Comparison of ENCODE assay signal across 9 mouse cellular contexts in the genomic region with DNA sequence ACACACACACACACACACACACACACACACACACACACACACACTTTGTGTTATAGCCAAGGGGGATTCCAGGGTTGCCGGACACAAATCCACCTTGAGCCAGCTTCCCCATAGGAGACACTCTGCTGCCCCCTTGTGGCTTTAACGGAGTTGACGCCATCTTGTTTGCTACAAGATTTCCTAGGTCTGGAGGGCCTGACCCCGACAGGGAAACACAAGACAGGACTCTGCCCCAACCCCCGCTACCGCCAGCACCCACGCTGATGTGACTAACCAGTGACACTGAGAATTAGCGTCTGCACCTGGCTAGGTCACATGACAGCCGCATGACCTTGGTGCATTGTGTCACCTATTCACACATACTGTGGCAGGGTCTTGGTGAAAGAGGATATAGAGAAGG. TPM values are rescaled to one million over a fixed set of nuclear protein-coding genes. Genes with fewer than 3 reads are reported as not detected.
DNase-seq lines count a peak whose midpoint lies in the region; ATAC-seq and TF ChIP-seq lines count a peak whose summit lies in the region.
"Had no signal": no experiment of that assay in that cellular context is flagged by ENCODE, and none has a peak within 500 bp of the region (broad histone marks: within the 10 kb centered on the region; RNA-seq: fewer than 3 reads in every experiment).

No protein-coding gene starts in this region.

- no peak for ATAC-seq in kidney, embryonic 15.5 days (replicated peaks; ENCODE audit: low FRiP score)
- peak; percentile 39; the same call in 1 of the 2 replicates for ATAC-seq in hindbrain, embryonic 12.5 days (ENCODE audit: low FRiP score)
- no peak for ATAC-seq in limb, embryonic 14.5 days (ENCODE audit: low FRiP score, low read depth)
- no peak for ATAC-seq in megakaryocyte-erythroid progenitor cell, adult 5-6 weeks (replicated peaks; ENCODE audit: low FRiP score, low TSS enrichment, poor library complexity, severe bottlenecking)

- H3K27me3 ChIP-seq in kidney, embryonic 15.5 days, result peaks cover 35% of the 10 kb centered on the region
- H3K27me3 ChIP-seq in MEL (ENCODE audit: control insufficient read depth in 1 of 2, insufficient read depth in 2 of 2, low read length in 2 of 2), result no peaks in the 10 kb centered on the region
- peaks cover 31% of the 10 kb centered on the region for H3K27me3 ChIP-seq in hindbrain, embryonic 12.5 days
- peaks cover 5% of the 10 kb centered on the region for H3K27me3 ChIP-seq in limb, embryonic 14.5 days (ENCODE audit: control insufficient read depth, insufficient read depth, low read length)

- H3K27ac ChIP-seq in kidney, embryonic 15.5 days, result no peak overlapping the region
- H3K27ac ChIP-seq in MEL (ENCODE audit: control insufficient read depth, low read depth, low read length), result no peak overlapping the region
- H3K27ac ChIP-seq in hindbrain, embryonic 12.5 days, result 0 out of 2 replicates have a peak overlapping the region, but pooled peaks have one; percentile 2
- H3K27ac ChIP-seq in limb, embryonic 14.5 days (replicated peaks; ENCODE audit: low read depth, low read length), result no peak overlapping the region

- H3K9me3 ChIP-seq in kidney, embryonic 15.5 days (replicated peaks), result no peaks in the 10 kb centered on the region
- H3K9me3 ChIP-seq in MEL (replicated peaks; ENCODE audit: insufficient read depth, low read length), result no peaks in the 10 kb centered on the region
- H3K9me3 ChIP-seq in hindbrain, embryonic 12.5 days (replicated peaks), result no peaks in the 10 kb centered on the region
- no peaks in the 10 kb centered on the region for H3K9me3 ChIP-seq in limb, embryonic 14.5 days (ENCODE audit: control insufficient read depth, low read length)

- peaks cover 15% of the 10 kb centered on the region for H3K4me1 ChIP-seq in kidney, embryonic 15.5 days
- peaks cover 8 to 19% of the 10 kb centered on the region in 2 experiments for H3K4me1 ChIP-seq in MEL (ENCODE audit: control insufficient read depth in 1 of 2, insufficient read depth in 2 of 2, low read length in 2 of 2)
- peaks cover 6% of the 10 kb centered on the region; the same call in 1 of the 2 replicates for H3K4me1 ChIP-seq in hindbrain, embryonic 12.5 days
- no peaks in the 10 kb centered on the region for H3K4me1 ChIP-seq in limb, embryonic 14.5 days (ENCODE audit: control insufficient read depth, insufficient read depth, low read length)

- H3K9ac ChIP-seq in kidney, embryonic 15.5 days, result no peak overlapping the region
- H3K9ac ChIP-seq in MEL (ENCODE audit: control insufficient read depth, low read depth, low read length, poor library complexity, severe bottlenecking), result no peak overlapping the region
- H3K9ac ChIP-seq in hindbrain, embryonic 12.5 days, result no peak overlapping the region
- no peak overlapping the region for H3K9ac ChIP-seq in limb, embryonic 14.5 days (ENCODE audit: low read depth, low read length, severe bottlenecking)

- TF ChIP-seq POLR2A in MEL (IDR thresholded peaks at IDR 0.05; ENCODE audit: control insufficient read depth in 1 of 2, insufficient read depth in 1 of 2, low read depth in 1 of 2, low read length in 2 of 2, poor library complexity in 1 of 2), result no peak
- no peak for TF ChIP-seq POLR2A in limb, embryonic 14.5 days (IDR thresholded peaks at IDR 0.05; ENCODE audit: borderline replicate concordance, extremely low read depth, insufficient read depth, insufficient read length)

- no peak overlapping the region for H3K4me2 ChIP-seq in kidney, embryonic 15.5 days
- H3K4me2 ChIP-seq in hindbrain, embryonic 12.5 days (replicated peaks), result no peak overlapping the region
- no peak overlapping the region for H3K4me2 ChIP-seq in limb, embryonic 14.5 days (replicated peaks; ENCODE audit: low read depth, low read length, severe bottlenecking)

- TF ChIP-seq CTCF in MEL (IDR thresholded peaks at IDR 0.05 in 2 of 3, conservative IDR thresholded peaks at IDR 0.05 in 1 of 3; ENCODE audit: control insufficient read depth in 1 of 3, insufficient read depth in 1 of 3, low read depth in 2 of 3, low read length in 3 of 3, poor library complexity in 1 of 3, severe bottlenecking in 1 of 3), result peak; percentile 72 to 85 (median 81)

- TF ChIP-seq EP300 in MEL (IDR thresholded peaks at IDR 0.05; ENCODE audit: low read depth in 1 of 2, low read length in 2 of 2), result no peak

- WGBS in kidney, embryonic 15.5 days, result 6% methylated on average over 9 of the region's 9 CpGs
- 6% methylated on average over 9 of the region's 9 CpGs for WGBS in hindbrain, embryonic 12.5 days
- 4% methylated on average over 9 of the region's 9 CpGs for WGBS in limb, embryonic 14.5 days

- no peaks in the 10 kb centered on the region for H3K36me3 ChIP-seq in kidney, embryonic 15.5 days
- peaks cover 0 to 5% of the 10 kb centered on the region in 2 experiments; a peak in 2 of 4 replicates for H3K36me3 ChIP-seq in MEL (ENCODE audit: control insufficient read depth in 1 of 2, insufficient read depth in 2 of 2, low read length in 2 of 2)
- no peaks in the 10 kb centered on the region for H3K36me3 ChIP-seq in hindbrain, embryonic 12.5 days
- no peaks in the 10 kb centered on the region for H3K36me3 ChIP-seq in limb, embryonic 14.5 days (ENCODE audit: control insufficient read depth, insufficient read depth, low read length)

- peak; percentile 74 for TF ChIP-seq RAD21 in MEL (IDR thresholded peaks at IDR 0.05; ENCODE audit: low read depth, low read length)

- no peak overlapping the region for H3K4me3 ChIP-seq in kidney, embryonic 15.5 days (replicated peaks)
- H3K4me3 ChIP-seq in MEL (ENCODE audit: control insufficient read depth in 1 of 2, insufficient read depth in 1 of 2, low read depth in 2 of 2, low read length in 2 of 2), result peak overlapping the region in 1 of 2 experiments; percentile 12; a peak in 1 of 4 replicates
- H3K4me3 ChIP-seq in hindbrain, embryonic 12.5 days, result no peak overlapping the region
- no peak overlapping the region for H3K4me3 ChIP-seq in limb, embryonic 14.5 days (replicated peaks; ENCODE audit: low read length)

- peak; percentile 49 for DNase-seq in kidney, adult 11 months
- peak; percentile 84 for DNase-seq in MEL (ENCODE audit: low read depth, low spot score)
- peak; percentile 59 for DNase-seq in c-Kit-positive CD71-positive TER-119-positive erythroid progenitor cells, embryonic 14.5 days (ENCODE audit: low spot score)
- DNase-seq in limb, embryonic 14.5 days (ENCODE audit: low spot score), result peak; percentile 55
- DNase-seq in retina, postnatal 7 days (ENCODE audit: low read depth, low spot score), result peak; percentile 80

- H3K79me2 ChIP-seq in MEL (ENCODE audit: control insufficient read depth, insufficient read depth, low read length, poor library complexity), result no peaks in the 10 kb centered on the region

RNA-seq across cellular contexts. Expression of a gene that starts 15.0 kb away (rescaled TPM):
- 11.2 and 14.4 TPM in 2 replicates for polyA plus RNA-seq in kidney, embryonic 15.5 days (2015; fragmentation: Nextera tagmentation; extraction: Ambion mirVana)
- 8.2 and 12.1 TPM in 2 replicates for total RNA-seq in MEL (2012; rRNA removed)
- 10 to 100 TPM in 1 of 2 experiments, not detected in 1; 21.0 TPM for polyA plus RNA-seq in MEL (2012; ENCODE audit: insufficient read depth in 1 of 2, insufficient read length in 2 of 2, low read depth in 1 of 2, low replicate concordance in 2 of 2, missing spikeins in 1 of 2)
- 5.4 and 7.5 TPM in 2 replicates for polyA plus RNA-seq in hindbrain, embryonic 12.5 days (2016; fragmentation: Nextera tagmentation; extraction: Ambion mirVana)
- 1.2 and 1.3 TPM in 2 replicates for polyA plus RNA-seq in limb, embryonic 14.5 days (2012; rRNA removed)
- polyA plus RNA-seq in limb, embryonic 14.5 days (2014; fragmentation: Nextera tagmentation; extraction: Ambion mirVana), result 0.61 and 1.2 TPM in 2 replicates
- total RNA-seq in megakaryocyte-erythroid progenitor cell, adult 5-6 weeks (2014; fragmentation: Nextera tagmentation), result 59.5 and 72.1 TPM in 2 replicates
- total RNA-seq in megakaryocyte-erythroid progenitor cell, adult 5-6 weeks (2017), result 58.5 and 67.3 TPM in 2 replicates

RNA-seq across cellular contexts. Expression of a gene that starts 18.7 kb away (rescaled TPM):
- polyA plus RNA-seq in kidney, embryonic 15.5 days (2015; fragmentation: Nextera tagmentation; extraction: Ambion mirVana), result not detected in 2 replicates
- total RNA-seq in MEL (2012; rRNA removed), result not detected in 2 replicates
- polyA plus RNA-seq in MEL (2012; ENCODE audit: insufficient read depth in 1 of 2, insufficient read length in 2 of 2, low read depth in 1 of 2, low replicate concordance in 2 of 2, missing spikeins in 1 of 2), result under 1 TPM in 1 of 2 experiments, not detected in 1; 0.17 TPM
- not detected in 2 replicates for polyA plus RNA-seq in hindbrain, embryonic 12.5 days (2016; fragmentation: Nextera tagmentation; extraction: Ambion mirVana)
- 0.10 and 0.36 TPM in 2 replicates for polyA plus RNA-seq in limb, embryonic 14.5 days (2012; rRNA removed)
- not detected in 2 replicates for polyA plus RNA-seq in limb, embryonic 14.5 days (2014; fragmentation: Nextera tagmentation; extraction: Ambion mirVana)
- not detected in 2 replicates for total RNA-seq in megakaryocyte-erythroid progenitor cell, adult 5-6 weeks (2014; fragmentation: Nextera tagmentation)
- total RNA-seq in megakaryocyte-erythroid progenitor cell, adult 5-6 weeks (2017), result not detected in 2 replicates
- total RNA-seq: gastrocnemius, postnatal 4 days had no signal

RNA-seq across cellular contexts. Expression of a gene that starts 26.1 kb away (rescaled TPM):
- polyA plus RNA-seq in kidney, embryonic 15.5 days (2015; fragmentation: Nextera tagmentation; extraction: Ambion mirVana), result not detected in 2 replicates
- total RNA-seq in MEL (2012; rRNA removed), result not detected in 2 replicates
- not detected for polyA plus RNA-seq in MEL (2012; ENCODE audit: insufficient read depth in 1 of 2, insufficient read length in 2 of 2, low read depth in 1 of 2, low replicate concordance in 2 of 2, missing spikeins in 1 of 2)
- 63.0 and 67.2 TPM in 2 replicates for polyA plus RNA-seq in hindbrain, embryonic 12.5 days (2016; fragmentation: Nextera tagmentation; extraction: Ambion mirVana)
- polyA plus RNA-seq in limb, embryonic 14.5 days (2012; rRNA removed), result 0.05 TPM in 1 of 2 replicates, not detected in the other
- polyA plus RNA-seq in limb, embryonic 14.5 days (2014; fragmentation: Nextera tagmentation; extraction: Ambion mirVana), result not detected in 2 replicates
- total RNA-seq in megakaryocyte-erythroid progenitor cell, adult 5-6 weeks (2014; fragmentation: Nextera tagmentation), result not detected in 2 replicates
- not detected in 2 replicates for total RNA-seq in megakaryocyte-erythroid progenitor cell, adult 5-6 weeks (2017)
- total RNA-seq: gastrocnemius, postnatal 4 days had no signal

RNA-seq across cellular contexts. Expression of a gene that starts 45.8 kb away (rescaled TPM):
- 50.8 and 60.0 TPM in 2 replicates for polyA plus RNA-seq in kidney, embryonic 15.5 days (2015; fragmentation: Nextera tagmentation; extraction: Ambion mirVana)
- total RNA-seq in MEL (2012; rRNA removed), result 9.2 and 10.1 TPM in 2 replicates
- 10 to 100 TPM in 1 of 2 experiments, not detected in 1; 30.5 TPM for polyA plus RNA-seq in MEL (2012; ENCODE audit: insufficient read depth in 1 of 2, insufficient read length in 2 of 2, low read depth in 1 of 2, low replicate concordance in 2 of 2, missing spikeins in 1 of 2)
- polyA plus RNA-seq in hindbrain, embryonic 12.5 days (2016; fragmentation: Nextera tagmentation; extraction: Ambion mirVana), result 42.0 and 44.7 TPM in 2 replicates
- polyA plus RNA-seq in limb, embryonic 14.5 days (2012; rRNA removed), result 33.9 and 44.6 TPM in 2 replicates
- polyA plus RNA-seq in limb, embryonic 14.5 days (2014; fragmentation: Nextera tagmentation; extraction: Ambion mirVana), result 51.6 and 54.0 TPM in 2 replicates
- total RNA-seq in megakaryocyte-erythroid progenitor cell, adult 5-6 weeks (2014; fragmentation: Nextera tagmentation), result 13.6 and 20.8 TPM in 2 replicates
- total RNA-seq in megakaryocyte-erythroid progenitor cell, adult 5-6 weeks (2017), result 6.3 and 8.7 TPM in 2 replicates

RNA-seq across cellular contexts. Expression of a gene that starts 53.3 kb away (rescaled TPM):
- polyA plus RNA-seq in kidney, embryonic 15.5 days (2015; fragmentation: Nextera tagmentation; extraction: Ambion mirVana), result 9.4 and 9.7 TPM in 2 replicates
- 2.3 and 2.7 TPM in 2 replicates for total RNA-seq in MEL (2012; rRNA removed)
- 1 to 10 TPM in 1 of 2 experiments, not detected in 1; 5.9 TPM for polyA plus RNA-seq in MEL (2012; ENCODE audit: insufficient read depth in 1 of 2, insufficient read length in 2 of 2, low read depth in 1 of 2, low replicate concordance in 2 of 2, missing spikeins in 1 of 2)
- 3.5 and 4.0 TPM in 2 replicates for polyA plus RNA-seq in hindbrain, embryonic 12.5 days (2016; fragmentation: Nextera tagmentation; extraction: Ambion mirVana)
- 13.2 and 15.4 TPM in 2 replicates for polyA plus RNA-seq in limb, embryonic 14.5 days (2012; rRNA removed)
- polyA plus RNA-seq in limb, embryonic 14.5 days (2014; fragmentation: Nextera tagmentation; extraction: Ambion mirVana), result 3.7 and 5.6 TPM in 2 replicates
- 0.35 and 1.6 TPM in 2 replicates for total RNA-seq in megakaryocyte-erythroid progenitor cell, adult 5-6 weeks (2014; fragmentation: Nextera tagmentation)
- 0.09 and 1.7 TPM in 2 replicates for total RNA-seq in megakaryocyte-erythroid progenitor cell, adult 5-6 weeks (2017)

Comparison
In these comparisons a context has a peak if more than half of its experiments do, and no peak if none do; other contexts are left out.
1. RNA of a gene that starts 26.1 kb away (polyA plus RNA-seq): 63.0 to 67.2 TPM in hindbrain, embryonic 12.5 days; 0.05 TPM in limb, embryonic 14.5 days, not detected in MEL and not detected in kidney, embryonic 15.5 days; every median in the first group is over 10 times any median in the second.
2. Peak in every context shown above with its lines, with median percentiles within 50 percentile points of each other: DNase-seq.